Mouse (Mus musculus) liver, embryonic 11.5 days (tissue): ENCODE measurements at regions not wholly inside any gene's neighbourhood (a gene's known extent, or its start where the extent isn't known, plus 50 kb on each side); places are given as distances from the start of the nearest gene placed in this dataset.

Source experiments
- ATAC-seq: fragments of 200-750 bp; cut with Nextera tagmentation; replicated peaks from 2 replicates; pipeline ENCODE4 v1.8.0; 2017; ENCODE audit warnings: moderate number of reproducible peaks, mild to moderate bottlenecking, moderate TSS enrichment, moderate library complexity; ENCODE audit not compliant: low FRiP score
- DNase-seq: peaks from one replicate; pipeline ENCODE4 v3.0.0-alpha.2; 2017; ENCODE audit warnings: low spot score
- H3K27ac ChIP-seq: fragments of 300-500 bp; sonication (generic); 2 replicates; pipeline ENCODE4 v1.5.1; 2014; ENCODE audit warnings: mild to moderate bottlenecking, low read depth, low read length, control low read depth
- H3K27me3 ChIP-seq: fragments of 300-500 bp; sonication (generic); replicated peaks from 2 replicates; pipeline ENCODE4 v1.6.1; 2014; ENCODE audit warnings: low read length, mixed read lengths; ENCODE audit not compliant: control insufficient read depth, insufficient read depth
- H3K36me3 ChIP-seq: fragments of 300-500 bp; sonication (generic); 2 replicates; pipeline ENCODE4 v1.6.1; 2014; ENCODE audit warnings: mild to moderate bottlenecking, low read length, moderate library complexity, mixed read lengths; ENCODE audit not compliant: control insufficient read depth, insufficient read depth
- H3K4me1 ChIP-seq: fragments of 300-500 bp; sonication (generic); replicated peaks from 2 replicates; pipeline ENCODE4 v1.6.1; 2014; ENCODE audit warnings: low read length, mixed read lengths; ENCODE audit not compliant: control insufficient read depth, insufficient read depth
- H3K4me2 ChIP-seq: fragments of 300-500 bp; sonication (generic); 2 replicates; pipeline ENCODE4 v1.6.1; 2014; ENCODE audit warnings: mild to moderate bottlenecking, control low read depth, moderate library complexity
- H3K4me3 ChIP-seq: fragments of 300-500 bp; sonication (generic); 2 replicates; pipeline ENCODE4 v1.5.1; 2014; ENCODE audit warnings: low read depth, low read length, control low read depth
- H3K9ac ChIP-seq: fragments of 300-500 bp; sonication (generic); 2 replicates; pipeline ENCODE4 v1.6.1; 2014; ENCODE audit warnings: low read depth, low read length, control low read depth
- H3K9me3 ChIP-seq: fragments of 300-500 bp; sonication (generic); 2 replicates; pipeline ENCODE4 v1.6.1; 2016; ENCODE audit warnings: low read length, inconsistent platforms, mixed read lengths; ENCODE audit not compliant: control insufficient read depth
- WGBS: fragments of 180-500 bp; shearing (Covaris S2); extraction: QIAGEN DNeasy Blood & Tissue Kit; methylation state at CpG from one replicate; pipeline ENCODE4 v1.1.7; 2014; 5-methylcytosine and 5-hydroxymethylcytosine counted together

GRCm38 (mm10) chr4:70010466-70010865, 399.8 kb downstream of the Cdk5rap2 start:
- ATAC-seq = no peak
- no peaks in the 10 kb centered on the region for H3K36me3 ChIP-seq
- H3K9me3 ChIP-seq = no peaks in the 10 kb centered on the region
- WGBS = 94% methylated on average over 1 of the region's 1 CpGs
- no peak overlapping the region for H3K4me2 ChIP-seq
- no peak overlapping the region for H3K27ac ChIP-seq
- H3K27me3 ChIP-seq = no peaks in the 10 kb centered on the region
- no peak for DNase-seq
- H3K4me1 ChIP-seq = no peaks in the 10 kb centered on the region
- H3K4me3 ChIP-seq = no peak overlapping the region
- H3K9ac ChIP-seq = no peak overlapping the region

GRCm38 (mm10) chr4:70004966-70005365, 405.3 kb downstream of the Cdk5rap2 start:
- Histone ChIP-seq H3K9ac (no peak overlapping the region), H3K27me3 (no peaks in the 10 kb centered on the region), H3K4me2 (no peak overlapping the region), H3K4me1 (no peaks in the 10 kb centered on the region), H3K36me3 (no peaks in the 10 kb centered on the region), H3K27ac (no peak overlapping the region), H3K9me3 (no peaks in the 10 kb centered on the region), H3K4me3 (no peak overlapping the region)
- no peak for ATAC-seq
- no peak for DNase-seq

DNA sequence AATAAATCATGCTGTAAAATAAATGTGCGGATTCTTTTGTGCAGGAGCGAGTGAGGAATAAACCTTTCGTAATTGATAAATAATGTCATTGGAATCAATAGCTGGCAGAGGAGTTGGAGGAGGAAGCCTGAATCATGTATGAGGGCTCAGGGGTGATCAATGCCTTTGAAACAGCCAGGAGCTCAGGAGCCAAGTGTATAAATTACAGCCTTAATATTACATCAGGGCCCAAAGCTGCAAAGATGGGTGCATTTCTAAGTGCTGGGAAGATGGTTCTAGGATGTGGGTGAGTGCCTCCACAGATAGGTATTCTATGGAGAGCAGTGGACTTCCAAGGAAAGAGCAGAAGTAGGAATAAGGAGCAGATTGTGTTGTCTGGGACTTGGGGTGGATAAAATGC, 417.0 kb downstream of the Cdk5rap2 start:
- WGBS = 89% methylated on average over 3 of the region's 3 CpGs
- Histone ChIP-seq H3K27me3 (no peaks in the 10 kb centered on the region), H3K27ac (no peak overlapping the region), H3K4me2 (no peak overlapping the region), H3K4me3 (no peak overlapping the region), H3K9ac (no peak overlapping the region), H3K4me1 (no peaks in the 10 kb centered on the region), H3K9me3 (no peaks in the 10 kb centered on the region), H3K36me3 (no peaks in the 10 kb centered on the region)
- DNase-seq (no peak), ATAC-seq (no peak)

DNA sequence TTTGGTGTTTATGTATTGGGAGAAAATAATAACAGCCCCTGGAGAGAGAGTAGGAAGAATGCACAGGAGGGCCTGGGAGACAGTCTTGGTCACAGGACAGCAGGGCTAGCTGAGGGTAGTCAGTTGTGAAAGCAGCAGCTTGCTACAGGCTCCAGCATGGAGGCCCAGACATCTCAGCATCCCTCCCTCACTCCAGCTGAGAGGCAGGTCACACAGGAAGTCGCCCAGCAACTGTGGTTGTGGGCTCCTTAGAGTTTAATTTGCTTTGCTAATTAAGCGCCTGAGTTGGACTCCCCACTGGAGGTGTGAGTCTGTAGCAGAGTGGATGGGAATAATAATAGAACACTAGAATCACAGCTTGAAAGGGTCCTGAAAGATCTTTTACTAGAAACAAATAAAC, 436.0 kb downstream of the Cdk5rap2 start:
- Histone ChIP-seq H3K36me3 (no peaks in the 10 kb centered on the region), H3K9me3 (no peaks in the 10 kb centered on the region), H3K9ac (no peak overlapping the region), H3K27me3 (no peaks in the 10 kb centered on the region), H3K4me1 (no peaks in the 10 kb centered on the region), H3K4me2 (no peak overlapping the region), H3K27ac (no peak overlapping the region), H3K4me3 (no peak overlapping the region)
- ATAC-seq (no peak), DNase-seq (no peak)
- WGBS = 38% methylated on average over 2 of the region's 2 CpGs

GRCm38 (mm10) chr4:69973566-69973965, 436.7 kb downstream of the Cdk5rap2 start:
- no peak for ATAC-seq
- no peaks in the 10 kb centered on the region for H3K27me3 ChIP-seq
- DNase-seq = no peak
- no peaks in the 10 kb centered on the region for H3K4me1 ChIP-seq
- 58% methylated on average over 6 of the region's 6 CpGs for WGBS
- no peaks in the 10 kb centered on the region for H3K9me3 ChIP-seq
- H3K27ac ChIP-seq = no peak overlapping the region
- H3K9ac ChIP-seq = no peak overlapping the region
- H3K4me3 ChIP-seq = no peak overlapping the region
- H3K4me2 ChIP-seq = no peak overlapping the region
- no peaks in the 10 kb centered on the region for H3K36me3 ChIP-seq

- H3K4me3 ChIP-seq = no peak overlapping the region
- DNase-seq = no peak
- H3K9me3 ChIP-seq = no peaks in the 10 kb centered on the region
- H3K27me3 ChIP-seq = no peaks in the 10 kb centered on the region
- 76% methylated on average over 3 of the region's 3 CpGs for WGBS
- H3K36me3 ChIP-seq = no peaks in the 10 kb centered on the region
- H3K4me1 ChIP-seq = no peaks in the 10 kb centered on the region
- no peak overlapping the region for H3K4me2 ChIP-seq
- no peak overlapping the region for H3K9ac ChIP-seq
- H3K27ac ChIP-seq = no peak overlapping the region
- no peak for ATAC-seq
Measured at GRCm38 (mm10) chr4:69971721-69972120, 438.5 kb downstream of the Cdk5rap2 start.

DNA sequence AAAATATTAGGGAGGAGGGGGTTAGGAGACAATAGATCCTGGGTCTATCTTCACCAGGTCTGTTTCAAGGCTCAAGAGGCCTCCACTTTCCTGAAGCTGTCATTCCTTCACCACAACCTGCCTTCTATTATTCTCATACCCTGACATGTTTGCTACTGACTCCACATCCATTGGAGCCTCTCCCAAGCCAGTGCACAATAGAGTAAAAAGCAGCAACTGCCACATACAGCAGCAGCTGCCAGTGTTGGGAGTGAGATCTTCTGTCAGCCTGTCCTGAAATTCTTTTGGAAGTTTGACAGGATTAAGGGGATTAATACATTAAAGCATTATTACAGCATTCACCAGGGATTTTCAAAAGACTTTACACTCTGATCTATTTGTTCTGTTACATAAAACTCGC, 441.8 kb downstream of the Cdk5rap2 start:
- no peak overlapping the region for H3K27ac ChIP-seq
- no peak for DNase-seq
- H3K9me3 ChIP-seq = no peaks in the 10 kb centered on the region
- H3K4me2 ChIP-seq = no peak overlapping the region
- H3K4me1 ChIP-seq = no peaks in the 10 kb centered on the region
- 85% methylated on average over 1 of the region's 1 CpGs for WGBS
- H3K27me3 ChIP-seq = no peaks in the 10 kb centered on the region
- H3K4me3 ChIP-seq = no peak overlapping the region
- H3K9ac ChIP-seq = no peak overlapping the region
- no peak for ATAC-seq
- no peaks in the 10 kb centered on the region for H3K36me3 ChIP-seq
